Comparison of ENCODE assay signal across 27 mouse cellular contexts in genomic region chr7:114508879-114509278, GRCm38 (mm10). TPM values are rescaled to one million over a fixed set of nuclear protein-coding genes. Genes with fewer than 3 reads are reported as not detected.
DNase-seq lines count a peak whose midpoint lies in the region; ATAC-seq and TF ChIP-seq lines count a peak whose summit lies in the region.
"Had no signal": no experiment of that assay in that cellular context is flagged by ENCODE, and none has a peak within 500 bp of the region (broad histone marks: within the 10 kb centered on the region; RNA-seq: fewer than 3 reads in every experiment).

No protein-coding gene starts in this region.

- dilution Hi-C loops in CH12.LX (cut with MboI; ENCODE audit: extremely low pct_ligation_motif_present, extremely low pct_unique_long_range_greater_than_20kb, low sequenced_read_pairs) = no loop called here

- H3K4me1 ChIP-seq in CH12.LX (ENCODE audit: control insufficient read depth in 1 of 2, insufficient read depth in 2 of 2) = peaks cover 0 to 9% of the 10 kb centered on the region in 2 experiments; a peak in 1 of 4 replicates
- H3K4me1 ChIP-seq in hindbrain, embryonic 11.5 days (replicated peaks; ENCODE audit: control insufficient read depth, insufficient read depth, low read length) = no peaks in the 10 kb centered on the region
- no peaks in the 10 kb centered on the region for H3K4me1 ChIP-seq in kidney, adult 2 months (ENCODE audit: control insufficient read depth, insufficient read depth, low read length)
- H3K4me1 ChIP-seq: embryonic facial prominence, embryonic 13.5 days; embryonic facial prominence, embryonic 15.5 days; forebrain, embryonic 10.5 days; forebrain, embryonic 13.5 days; forebrain, embryonic 15.5 days had no signal

- H3K9ac ChIP-seq in CH12.LX (ENCODE audit: insufficient read depth, low read depth) = no peak overlapping the region
- H3K9ac ChIP-seq in hindbrain, embryonic 11.5 days (ENCODE audit: low read depth, low read length) = no peak overlapping the region
- H3K9ac ChIP-seq: embryonic facial prominence, embryonic 13.5 days; embryonic facial prominence, embryonic 15.5 days; forebrain, embryonic 13.5 days; forebrain, embryonic 15.5 days; forebrain, postnatal 0 days had no signal

- in situ Hi-C loops in CH12.LX (cut with MboI; ENCODE audit: low pct_ligation_motif_present, low pct_unique_long_range_greater_than_20kb, low sequenced_read_pairs) = no loop called here

- no peak for TF ChIP-seq RAD21 in CH12.LX (IDR thresholded peaks at IDR 0.05; ENCODE audit: low read depth, low read length)

- no peak for TF ChIP-seq POLR2A in CH12.LX (IDR thresholded peaks at IDR 0.05; ENCODE audit: low read depth, low read length)
- TF ChIP-seq POLR2A in kidney, adult 2 months (IDR thresholded peaks at IDR 0.05; ENCODE audit: low read depth, low read length) = no peak

- H3K27me3 ChIP-seq in CH12.LX (replicated peaks) = no peaks in the 10 kb centered on the region
- no peaks in the 10 kb centered on the region for H3K27me3 ChIP-seq in hindbrain, embryonic 11.5 days (ENCODE audit: control insufficient read depth, insufficient read depth, low read length)
- no peaks in the 10 kb centered on the region for H3K27me3 ChIP-seq in kidney, adult 2 months (replicated peaks; ENCODE audit: control insufficient read depth, insufficient read depth, low read length)
- H3K27me3 ChIP-seq: embryonic facial prominence, embryonic 13.5 days; embryonic facial prominence, embryonic 15.5 days; forebrain, embryonic 13.5 days; forebrain, embryonic 15.5 days; Patski had no signal

- DNase-seq in 416B (ENCODE audit: low read depth) (peak; percentile 12), CH12.LX (ENCODE audit: extremely low read depth) (no peak)
- no peak for DNase-seq in hindbrain, embryonic 11.5 days (ENCODE audit: low spot score)
- no peak for DNase-seq in right cerebral cortex, postnatal 10 days (ENCODE audit: low spot score in 2 of 2)
- no peak for DNase-seq in kidney, adult 2 months
- no peak for DNase-seq in layer of hippocampus, postnatal 10 days (ENCODE audit: low spot score in 2 of 2)
- DNase-seq: adrenal gland, adult 8-10 months; adrenal gland, postnatal 14 days; adrenal gland, postnatal 36 days; cerebellum, adult 11-12 months; cerebellum, adult 2 months; cerebellum, adult 9-10 months; cerebellum, postnatal 10 days; cerebellum, postnatal 25 days; embryo, embryonic 11 days; forebrain, postnatal 0 days had no signal

- no peak for TF ChIP-seq CTCF in CH12.LX (conservative IDR thresholded peaks at IDR 0.05 in 1 of 2, IDR thresholded peaks at IDR 0.05 in 1 of 2; ENCODE audit: low read depth in 2 of 2, low read length in 2 of 2)
- TF ChIP-seq CTCF in kidney, adult 2 months (conservative IDR thresholded peaks at IDR 0.05; ENCODE audit: insufficient read depth, insufficient read length, low read depth, low read length) = no peak

- no peaks in the 10 kb centered on the region for H3K9me3 ChIP-seq in CH12.LX (replicated peaks; ENCODE audit: low read length)
- no peaks in the 10 kb centered on the region for H3K9me3 ChIP-seq in hindbrain, embryonic 11.5 days (ENCODE audit: control insufficient read depth, low read length)
- H3K9me3 ChIP-seq: embryonic facial prominence, embryonic 13.5 days; embryonic facial prominence, embryonic 15.5 days; forebrain, embryonic 10.5 days; forebrain, embryonic 13.5 days; forebrain, embryonic 15.5 days; G1E had no signal

- peak; percentile 93 for ATAC-seq in granulocyte monocyte progenitor cell, adult 5-6 weeks (replicated peaks; ENCODE audit: poor library complexity, severe bottlenecking)
- ATAC-seq in megakaryocyte progenitor cell, adult 5-6 weeks (replicated peaks; ENCODE audit: poor library complexity) = peak; percentile 65
- ATAC-seq in hindbrain, embryonic 11.5 days (ENCODE audit: low FRiP score) = no peak
- ATAC-seq: activated CD4-positive, CD25-positive, alpha-beta regulatory T cell, adult 4 months; forebrain, embryonic 13.5 days; forebrain, embryonic 15.5 days; forebrain, postnatal 0 days; Patski had no signal

- no peak overlapping the region for H3K27ac ChIP-seq in CH12.LX (ENCODE audit: insufficient read depth, low read depth)
- H3K27ac ChIP-seq in hindbrain, embryonic 11.5 days (ENCODE audit: low read depth, low read length) = no peak overlapping the region
- no peak overlapping the region for H3K27ac ChIP-seq in kidney, adult 2 months (ENCODE audit: insufficient read depth, low read depth, low read length)
- H3K27ac ChIP-seq: embryonic facial prominence, embryonic 13.5 days; embryonic facial prominence, embryonic 15.5 days; forebrain, embryonic 10.5 days; forebrain, embryonic 13.5 days; forebrain, embryonic 15.5 days had no signal

- WGBS in hindbrain, embryonic 11.5 days = 92% methylated on average over 2 of the region's 2 CpGs
- 93% methylated on average over 2 of the region's 2 CpGs for WGBS in kidney, adult 2 months

- H3K4me3 ChIP-seq in CH12.LX (replicated peaks in 1 of 3; ENCODE audit: low read depth in 2 of 3, low read length in 2 of 3, poor library complexity in 1 of 3) = no peak overlapping the region
- H3K4me3 ChIP-seq in hindbrain, embryonic 11.5 days (ENCODE audit: low read depth, low read length) = no peak overlapping the region
- H3K4me3 ChIP-seq in kidney, adult 2 months (ENCODE audit: insufficient read depth, low read depth, low read length) = no peak overlapping the region
- H3K4me3 ChIP-seq: embryonic facial prominence, embryonic 13.5 days; embryonic facial prominence, embryonic 15.5 days; erythroblast, embryonic 14.5 days; forebrain, embryonic 10.5 days; forebrain, embryonic 13.5 days; forebrain, embryonic 15.5 days had no signal

- TF ChIP-seq EP300 in CH12.LX (IDR thresholded peaks at IDR 0.05; ENCODE audit: low read length) = peak; percentile 41; the same call in 1 of the 2 replicates

- no peaks in the 10 kb centered on the region for H3K79me2 ChIP-seq in CH12.LX (replicated peaks; ENCODE audit: control insufficient read depth, extremely low read depth, insufficient read depth, poor library complexity, severe bottlenecking)

- peaks cover 21 to 38% of the 10 kb centered on the region in 2 experiments for H3K36me3 ChIP-seq in CH12.LX (replicated peaks in 1 of 2; ENCODE audit: control insufficient read depth in 1 of 2, insufficient read depth in 1 of 2, low read length in 1 of 2)
- H3K36me3 ChIP-seq in hindbrain, embryonic 11.5 days (ENCODE audit: control insufficient read depth, insufficient read depth, low read length) = no peaks in the 10 kb centered on the region
- no peaks in the 10 kb centered on the region for H3K36me3 ChIP-seq in kidney, adult 2 months (ENCODE audit: control insufficient read depth, insufficient read depth, low read length)
- H3K36me3 ChIP-seq: embryonic facial prominence, embryonic 13.5 days; embryonic facial prominence, embryonic 15.5 days; G1E had no signal

- no peak overlapping the region for H3K4me2 ChIP-seq in CH12.LX (ENCODE audit: insufficient read depth, low read depth, poor library complexity, severe bottlenecking)
- no peak overlapping the region for H3K4me2 ChIP-seq in hindbrain, embryonic 11.5 days (replicated peaks; ENCODE audit: low read depth, low read length)
- H3K4me2 ChIP-seq: embryonic facial prominence, embryonic 13.5 days; embryonic facial prominence, embryonic 15.5 days; forebrain, embryonic 13.5 days; forebrain, embryonic 15.5 days had no signal

TF ChIP-seq in CH12.LX, 34 proteins besides CTCF, POLR2A, EP300 and RAD21:
- TF ChIP-seq NELFE (IDR thresholded peaks at IDR 0.05; ENCODE audit: low read depth, low read length) (no peak), BHLHE40 (IDR thresholded peaks at IDR 0.05; ENCODE audit: low read depth, low read length) (peak; percentile 33; the same call in 1 of the 2 replicates)

RNA-seq across cellular contexts. Expression of gene Cyp2r1, which starts 53.9 kb away (rescaled TPM):
- total RNA-seq in CH12.LX (2012; rRNA removed) (not detected in 2 replicates), CH12.LX (2014; rRNA removed) (not detected in 2 replicates)
- not detected in 2 replicates for polyA plus RNA-seq in CH12.LX (2012; ENCODE audit: insufficient read length, low read depth)
- 2.3 TPM in 1 of 2 replicates, not detected in the other for total RNA-seq in granulocyte monocyte progenitor cell, adult 5-6 weeks (2014; fragmentation: Nextera tagmentation)
- total RNA-seq in granulocyte monocyte progenitor cell, adult 5-6 weeks (2017) = 1.9 and 2.0 TPM in 2 replicates
- total RNA-seq in megakaryocyte progenitor cell, adult 5-6 weeks (2015) = 3.1 and 4.0 TPM in 2 replicates
- total RNA-seq in megakaryocyte progenitor cell, adult 5-6 weeks (2017) = 0.58 and 0.71 TPM in 2 replicates
- 0.91 and 2.4 TPM in 2 replicates for polyA plus RNA-seq in hindbrain, embryonic 11.5 days (2014; fragmentation: Nextera tagmentation; extraction: Ambion mirVana)
- polyA plus RNA-seq in kidney, adult 2 months (2012; rRNA removed) = 0.87 and 1.1 TPM in 2 replicates
- 1 to 10 TPM; 1.2 to 1.6 TPM for total RNA-seq in layer of hippocampus, postnatal 10 days (2021)
- polyA plus RNA-seq: erythroblast, embryonic 14.5 days; G1E had no signal
